In the genomic region with DNA sequence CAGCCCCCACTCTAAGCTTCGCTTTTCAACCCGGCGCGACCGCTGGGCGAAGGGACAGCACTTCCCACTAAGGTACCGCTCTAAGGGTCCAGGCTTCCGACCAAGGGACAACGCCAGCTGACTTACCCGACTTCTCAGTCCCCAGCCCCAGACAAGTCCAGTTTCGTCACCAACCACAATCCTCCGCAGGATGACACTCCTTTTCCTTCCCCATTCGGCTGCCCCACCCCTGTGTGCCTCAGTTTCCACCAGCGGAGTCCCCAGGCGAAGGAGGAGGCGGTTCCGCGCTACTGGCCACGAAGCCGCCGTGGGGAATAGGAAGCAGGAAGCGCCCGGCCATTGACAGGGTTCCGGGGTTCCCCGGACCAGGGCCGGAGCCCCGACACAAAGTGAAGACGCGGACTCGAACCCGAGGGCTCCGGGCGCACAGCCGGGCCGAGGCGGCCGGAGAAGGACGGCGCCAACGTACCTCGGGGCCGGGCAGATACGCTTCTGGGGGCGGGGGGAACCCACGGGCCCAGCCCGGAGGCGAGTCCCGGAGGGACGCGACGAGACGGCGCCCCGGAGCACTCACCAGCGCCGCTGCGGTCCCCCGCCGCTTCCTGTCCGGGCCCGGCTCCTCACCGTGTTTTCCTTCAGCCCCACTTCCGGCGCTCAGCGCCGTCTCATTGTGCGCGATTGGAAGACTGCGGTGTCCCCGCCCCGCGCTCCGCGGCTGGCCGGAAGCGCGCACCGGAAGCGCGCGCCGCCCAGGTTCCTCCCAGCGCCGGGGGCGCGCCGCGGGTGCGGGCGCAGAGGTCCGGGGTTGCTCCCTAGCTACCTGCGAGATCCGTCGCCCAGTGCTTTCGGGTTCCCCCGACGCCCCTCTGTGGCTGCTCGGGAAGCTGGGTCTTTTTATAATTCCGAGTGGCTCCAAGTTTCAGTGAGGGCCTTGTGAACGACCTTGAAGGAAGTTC, we compare ENCODE assay signal across 8 mouse cellular contexts. TPM values are rescaled to one million over a fixed set of nuclear protein-coding genes. Genes with fewer than 3 reads are reported as not detected.
A peak's percentile ranks its signal among the peaks of the same experiment; 100 is the strongest.
DNase-seq lines count a peak whose midpoint lies in the region; ATAC-seq lines count a peak whose summit lies in the region.

Tut7 (minus strand) TSS at position 641 of the 956 bp plus-strand sequence.

- intact Hi-C loops in gastrocnemius, postnatal 14 days (cut with DNase I; ENCODE audit: low total_unique reads): no loop called here
- intact Hi-C loops in left cerebral cortex, postnatal 10 days (cut with DNase I): no loop called here

- DNase-seq in adipocyte (ENCODE audit: low spot score): peak; percentile 92
- peak; percentile 92 for DNase-seq in embryo, embryonic 10 days (ENCODE audit: low spot score)
- peak; percentile 94 for DNase-seq in gastrocnemius, postnatal 14 days
- peak; percentile 90 to 97 for DNase-seq in left cerebral cortex, postnatal 10 days (ENCODE audit: extremely low spot score in 1 of 2, low spot score in 2 of 2)
- peak; percentile 94 for DNase-seq in right cerebral cortex, postnatal 25 days
- DNase-seq in urinary bladder, postnatal 4 days (ENCODE audit: low spot score in 2 of 2): peak; percentile 92

- ATAC-seq in inflammation-experienced regulatory T-cells, adult 6 months: peak; percentile 91
- ATAC-seq in megakaryocyte-erythroid progenitor cell, adult 5-6 weeks (replicated peaks; ENCODE audit: low FRiP score, low TSS enrichment, poor library complexity, severe bottlenecking): peak; percentile 75

RNA-seq across cellular contexts. Expression of gene Tut7, which starts in this region (rescaled TPM):
- total RNA-seq in gastrocnemius, postnatal 14 days (2021): 10 to 100 TPM; 37.3 to 41.5 TPM
- polyA plus RNA-seq in inflammation-experienced regulatory T-cells, adult 6 months (2017; shearing (Covaris generic)): 10 to 100 TPM; 67.6 to 73.9 (median 72.7) TPM
- total RNA-seq in left cerebral cortex, postnatal 10 days (2021): 10 to 100 TPM; 67.4 to 67.6 TPM
- total RNA-seq in megakaryocyte-erythroid progenitor cell, adult 5-6 weeks (2014; fragmentation: Nextera tagmentation): 169 and 191 TPM in 2 replicates
- 249 and 329 TPM in 2 replicates for total RNA-seq in megakaryocyte-erythroid progenitor cell, adult 5-6 weeks (2017)

Comparison
In these comparisons a context has a peak if more than half of its experiments do, and no peak if none do; other contexts are left out.
1. Peak in every context shown above with its lines: DNase-seq and ATAC-seq.